Mouse (Mus musculus): ENCODE measurements around the gene Gm7876. TPM values are rescaled to one million over a fixed set of nuclear protein-coding genes. Genes with fewer than 3 reads are reported as not detected.

Gm7876 gene
- polyA plus RNA-seq (2012; rRNA removed): not detected in 2 replicates

GRCm38 (mm10) chr14:4708938-4709337 lies at the start of gene Gm7876:
Gm7876 (plus strand) TSS chr14:4709238.

GRCm38 (mm10) chr14:4663892-4664291 lies 45.1 kb upstream of the Gm7876 start, which contains the start of gene Gm3239:
Gm3239 (plus strand) TSS chr14:4664192.

DNA sequence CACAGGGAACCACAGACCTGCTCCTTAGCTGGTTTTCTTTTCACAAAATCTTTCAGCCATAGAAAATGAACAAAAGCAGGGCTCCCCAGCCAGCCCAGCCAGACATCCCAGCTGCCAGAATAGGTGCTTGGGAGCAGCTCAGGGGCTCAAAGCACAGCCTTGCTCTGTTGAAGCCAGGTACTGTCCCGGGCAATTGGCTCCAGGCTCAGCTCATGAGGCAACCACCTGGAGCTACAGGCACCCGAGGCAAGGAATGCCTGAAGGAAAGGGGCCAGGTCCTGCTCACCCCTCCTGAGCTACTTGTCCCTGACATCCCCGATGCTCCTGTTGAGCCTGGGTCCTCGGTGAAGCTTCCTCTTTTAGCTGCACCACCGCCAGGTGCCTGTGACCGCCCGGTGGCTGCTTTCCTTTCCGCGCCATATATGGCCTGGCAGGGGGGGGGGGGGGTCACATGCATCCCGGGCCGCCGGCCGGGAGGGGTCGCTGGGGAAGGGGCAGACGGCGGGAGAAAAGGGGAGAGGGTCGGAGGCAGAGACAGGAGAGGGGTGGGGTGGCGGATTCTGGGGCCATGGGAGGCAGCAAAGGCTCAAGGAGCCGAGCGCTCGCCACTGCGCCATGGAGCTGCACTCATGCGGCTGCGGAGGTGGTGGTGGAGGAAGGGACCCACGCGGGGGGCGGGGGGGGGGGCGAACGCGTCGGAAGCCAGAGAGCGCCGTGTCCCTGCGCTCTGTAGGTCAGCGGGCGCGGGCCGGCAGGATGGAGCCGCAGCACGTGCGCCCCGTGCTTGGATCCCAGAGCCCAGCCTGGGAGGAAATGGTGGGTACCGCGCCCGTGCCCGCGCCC lies 17.2 kb downstream of the Gm7876 start, which contains the start of gene Gm3252:
TSS of gene Gm3252 (plus strand) at position 738 of the 843 bp plus-strand sequence.

Other genes starting within 250 kb of the Gm7876 start
- not detected in 2 replicates for gene Gm3182, start 227.5 kb upstream of the Gm7876 start, polyA plus RNA-seq (2012; rRNA removed)
- gene Gm3047, start 153.8 kb upstream of the Gm7876 start, polyA plus RNA-seq (2012; rRNA removed): not detected in 2 replicates
- gene Gm8159, start 76.9 kb upstream of the Gm7876 start, polyA plus RNA-seq (2012; rRNA removed): not detected in 2 replicates
- gene Gm3239, start 45.0 kb upstream of the Gm7876 start, polyA plus RNA-seq (2012; rRNA removed): not detected in 2 replicates
- 0.07 and 0.12 TPM in 2 replicates for gene Gm3252, start 17.5 kb downstream of the Gm7876 start, polyA plus RNA-seq (2012; rRNA removed)
- gene Gm9602, start 67.1 kb downstream of the Gm7876 start, polyA plus RNA-seq (2012; rRNA removed): not detected in 2 replicates
- gene Gm3269, start 128.9 kb downstream of the Gm7876 start, polyA plus RNA-seq (2012; rRNA removed): not detected in 2 replicates
- gene Gm3264, start 146.3 kb downstream of the Gm7876 start, polyA plus RNA-seq (2012; rRNA removed): not detected in 2 replicates
- gene Gm3278, start 183.2 kb downstream of the Gm7876 start, polyA plus RNA-seq (2012; rRNA removed): not detected in 2 replicates